ENCODE assay signal across 16 mouse cellular contexts in genomic region chr13:58972511-58972910, GRCm38 (mm10).
A peak's percentile ranks its signal among the peaks of the same experiment; 100 is the strongest.
DNase-seq lines count a peak whose midpoint lies in the region; ATAC-seq and TF ChIP-seq lines count a peak whose summit lies in the region.
"Had no signal": no experiment of that assay in that cellular context is flagged by ENCODE, and none has a peak within 500 bp of the region (broad histone marks: within the 10 kb centered on the region; RNA-seq: fewer than 3 reads in every experiment).

No protein-coding gene starts in this region.

- no peaks in the 10 kb centered on the region for H3K9me3 ChIP-seq in hindbrain, embryonic 12.5 days (replicated peaks)
- H3K9me3 ChIP-seq in hindbrain, embryonic 10.5 days = no peaks in the 10 kb centered on the region
- no peaks in the 10 kb centered on the region for H3K9me3 ChIP-seq in neural tube, embryonic 14.5 days (ENCODE audit: control insufficient read depth, low read length)
- no peaks in the 10 kb centered on the region for H3K9me3 ChIP-seq in forebrain, postnatal 0 days (ENCODE audit: low read length)
- no peaks in the 10 kb centered on the region for H3K9me3 ChIP-seq in kidney, embryonic 14.5 days (ENCODE audit: control insufficient read depth, low read length)
- H3K9me3 ChIP-seq: liver, embryonic 13.5 days had no signal

- H3K27me3 ChIP-seq in hindbrain, embryonic 12.5 days = no peaks in the 10 kb centered on the region
- no peaks in the 10 kb centered on the region for H3K27me3 ChIP-seq in hindbrain, embryonic 10.5 days (ENCODE audit: insufficient read depth, poor library complexity, severe bottlenecking)
- no peaks in the 10 kb centered on the region for H3K27me3 ChIP-seq in neural tube, embryonic 14.5 days (ENCODE audit: control insufficient read depth, insufficient read depth, low read length)
- H3K27me3 ChIP-seq in forebrain, postnatal 0 days (ENCODE audit: insufficient read depth, low read length) = no peaks in the 10 kb centered on the region
- no peaks in the 10 kb centered on the region for H3K27me3 ChIP-seq in kidney, embryonic 14.5 days (ENCODE audit: control insufficient read depth, insufficient read depth, low read length)
- H3K27me3 ChIP-seq: liver, embryonic 13.5 days had no signal

- no peak overlapping the region for H3K4me3 ChIP-seq in hindbrain, embryonic 12.5 days
- H3K4me3 ChIP-seq in hindbrain, embryonic 10.5 days = no peak overlapping the region
- no peak overlapping the region for H3K4me3 ChIP-seq in neural tube, embryonic 14.5 days (ENCODE audit: low read depth, low read length)
- no peak overlapping the region for H3K4me3 ChIP-seq in forebrain, postnatal 0 days (ENCODE audit: low read depth, low read length)
- H3K4me3 ChIP-seq in kidney, embryonic 14.5 days (ENCODE audit: low read length) = no peak overlapping the region
- H3K4me3 ChIP-seq: gastrocnemius, adult 2 months; liver, embryonic 13.5 days had no signal

- H3K4me2 ChIP-seq in hindbrain, embryonic 12.5 days (replicated peaks) = no peak overlapping the region
- H3K4me2 ChIP-seq in neural tube, embryonic 14.5 days (ENCODE audit: low read depth, low read length) = no peak overlapping the region
- no peak overlapping the region for H3K4me2 ChIP-seq in forebrain, postnatal 0 days (ENCODE audit: low read depth)
- H3K4me2 ChIP-seq in kidney, embryonic 14.5 days (replicated peaks; ENCODE audit: low read depth, low read length) = no peak overlapping the region
- H3K4me2 ChIP-seq: liver, embryonic 13.5 days had no signal

- WGBS in hindbrain, embryonic 12.5 days = 63% methylated on average over 5 of the region's 5 CpGs
- WGBS in hindbrain, embryonic 10.5 days = 81% methylated on average over 5 of the region's 5 CpGs
- WGBS in neural tube, embryonic 14.5 days = 59% methylated on average over 5 of the region's 5 CpGs
- 22% methylated on average over 5 of the region's 5 CpGs for WGBS in forebrain, postnatal 0 days
- WGBS in kidney, embryonic 14.5 days = 57% methylated on average over 5 of the region's 5 CpGs

- ATAC-seq in hindbrain, embryonic 12.5 days (ENCODE audit: low FRiP score) = no peak
- ATAC-seq in neural tube, embryonic 14.5 days (ENCODE audit: low read depth) = 0 out of 2 replicates have a peak, but pooled peaks have one; percentile 22
- ATAC-seq in forebrain, postnatal 0 days = peak; percentile 11; the same call in 1 of the 2 replicates
- ATAC-seq in kidney, embryonic 14.5 days (ENCODE audit: low FRiP score, low TSS enrichment) = no peak

- peaks cover 10% of the 10 kb centered on the region; the same call in 1 of the 2 replicates for H3K4me1 ChIP-seq in hindbrain, embryonic 12.5 days
- peaks cover 23% of the 10 kb centered on the region for H3K4me1 ChIP-seq in hindbrain, embryonic 10.5 days (replicated peaks)
- H3K4me1 ChIP-seq in neural tube, embryonic 14.5 days (ENCODE audit: control insufficient read depth, insufficient read depth, low read length) = 0 out of 2 replicates have a peak, but pooled peaks cover 7% of the 10 kb centered on the region
- H3K4me1 ChIP-seq in forebrain, postnatal 0 days (ENCODE audit: insufficient read depth) = peaks cover 6% of the 10 kb centered on the region; the same call in 1 of the 2 replicates
- 0 out of 2 replicates have a peak, but pooled peaks cover 8% of the 10 kb centered on the region for H3K4me1 ChIP-seq in kidney, embryonic 14.5 days (ENCODE audit: control insufficient read depth, insufficient read depth, low read length)
- H3K4me1 ChIP-seq: liver, embryonic 13.5 days had no signal

- TF ChIP-seq CTCF in forebrain, postnatal 0 days (IDR thresholded peaks at IDR 0.05; ENCODE audit: low read depth) = no peak

- peak overlapping the region; percentile 1; the same call in 1 of the 2 replicates for H3K27ac ChIP-seq in hindbrain, embryonic 12.5 days
- no peak overlapping the region for H3K27ac ChIP-seq in hindbrain, embryonic 10.5 days
- H3K27ac ChIP-seq in neural tube, embryonic 14.5 days (ENCODE audit: low read depth, low read length) = no peak overlapping the region; the same call in 1 of the 2 replicates
- no peak overlapping the region for H3K27ac ChIP-seq in forebrain, postnatal 0 days (ENCODE audit: low read depth, low read length)
- H3K27ac ChIP-seq in kidney, embryonic 14.5 days (ENCODE audit: low read depth, low read length) = no peak overlapping the region
- H3K27ac ChIP-seq: gastrocnemius, adult 2 months; liver, embryonic 13.5 days had no signal

- no peaks in the 10 kb centered on the region for H3K36me3 ChIP-seq in hindbrain, embryonic 12.5 days
- H3K36me3 ChIP-seq in hindbrain, embryonic 10.5 days = no peaks in the 10 kb centered on the region
- H3K36me3 ChIP-seq in neural tube, embryonic 14.5 days (ENCODE audit: control insufficient read depth, insufficient read depth, low read length) = no peaks in the 10 kb centered on the region
- H3K36me3 ChIP-seq in forebrain, postnatal 0 days (ENCODE audit: insufficient read depth) = no peaks in the 10 kb centered on the region
- no peaks in the 10 kb centered on the region for H3K36me3 ChIP-seq in kidney, embryonic 14.5 days (ENCODE audit: control insufficient read depth, insufficient read depth, low read length)
- H3K36me3 ChIP-seq: liver, embryonic 13.5 days had no signal

- H3K9ac ChIP-seq in hindbrain, embryonic 12.5 days = no peak overlapping the region
- no peak overlapping the region for H3K9ac ChIP-seq in neural tube, embryonic 14.5 days (replicated peaks; ENCODE audit: low read depth, low read length)
- no peak overlapping the region for H3K9ac ChIP-seq in forebrain, postnatal 0 days
- H3K9ac ChIP-seq in kidney, embryonic 14.5 days (ENCODE audit: low read depth, low read length) = no peak overlapping the region
- H3K9ac ChIP-seq: liver, embryonic 13.5 days had no signal

- DNase-seq in hindbrain, embryonic 10.5 days (ENCODE audit: low spot score) = no peak
- DNase-seq in neural tube, embryonic 10.5 days (ENCODE audit: extremely low spot score, low spot score) = no peak
- DNase-seq in forebrain, postnatal 0 days = no peak
- no peak for DNase-seq in left cerebral cortex, adult 9 months (ENCODE audit: low spot score in 2 of 2)
- DNase-seq in right cerebral cortex, postnatal 14 days = no peak
- DNase-seq: adrenal gland, postnatal 14 days; cerebellum, adult 8-10 months; gastrocnemius, adult 2 months; kidney, adult 18-20 months; kidney, postnatal 14 days; layer of hippocampus, adult 9-11 months; liver, embryonic 13.5 days; midbrain, embryonic 14.5 days had no signal

Comparison
In these comparisons a context has a peak if more than half of its experiments do, and no peak if none do; other contexts are left out.
1. ATAC-seq: peak in neural tube, embryonic 14.5 days (single experiment) and forebrain, postnatal 0 days (single experiment); none in hindbrain, embryonic 12.5 days (single experiment) and kidney, embryonic 14.5 days (single experiment).